Mouse (Mus musculus) heart, postnatal 0 days (tissue): ENCODE measurements around the gene Ttpal. TPM values are rescaled to one million over a fixed set of nuclear protein-coding genes. Genes with fewer than 3 reads are reported as not detected.

ENCODE experiments used
- ATAC-seq: fragments of 200-750 bp; cut with Nextera tagmentation; 2 replicates; pipeline ENCODE4 v1.8.0; 2017; ENCODE audit warnings: low read depth, moderate number of reproducible peaks, moderate library complexity; ENCODE audit not compliant: insufficient read depth
- DNase-seq: peaks from one replicate; pipeline ENCODE4 v3.0.0-alpha.2; 2016; ENCODE audit warnings: low spot score
- H3K27ac ChIP-seq: fragments of 300-500 bp; sonication (generic); 2 replicates; pipeline ENCODE4 v1.5.1; 2014; ENCODE audit warnings: low read depth, mild to moderate bottlenecking
- H3K27me3 ChIP-seq: fragments of 300-500 bp; sonication (generic); 2 replicates; pipeline ENCODE4 v1.6.1; 2014; ENCODE audit warnings: low read length, mixed read lengths; ENCODE audit not compliant: control insufficient read depth, insufficient read depth
- H3K36me3 ChIP-seq: fragments of 300-500 bp; sonication (generic); replicated peaks from 2 replicates; pipeline ENCODE4 v1.6.1; 2014; ENCODE audit warnings: low read length, mixed read lengths; ENCODE audit not compliant: control insufficient read depth, insufficient read depth
- H3K4me1 ChIP-seq: fragments of 300-500 bp; sonication (generic); 2 replicates; pipeline ENCODE4 v1.6.1; 2014; ENCODE audit warnings: antibody characterized with exemption; ENCODE audit not compliant: control insufficient read depth, insufficient read depth
- H3K4me2 ChIP-seq: fragments of 300-500 bp; sonication (generic); 2 replicates; pipeline ENCODE4 v1.6.1; 2014; ENCODE audit warnings: low read depth, mild to moderate bottlenecking, low read length, moderate library complexity
- H3K4me3 ChIP-seq: fragments of 300-500 bp; sonication (generic); 2 replicates; pipeline ENCODE4 v1.5.1; 2014; ENCODE audit warnings: low read depth, low read length
- H3K9ac ChIP-seq: fragments of 300-500 bp; sonication (generic); replicated peaks from 2 replicates; pipeline ENCODE4 v1.6.1; 2014; ENCODE audit warnings: low read depth, low read length, mixed read lengths
- H3K9me3 ChIP-seq: fragments of 300-500 bp; sonication (generic); replicated peaks from 2 replicates; pipeline ENCODE4 v1.6.1; 2016; ENCODE audit warnings: low read length; ENCODE audit not compliant: control insufficient read depth
- CTCF ChIP-seq: IDR thresholded peaks from 2 replicates; pipeline ENCODE4 v1.5.1; 2016; ENCODE audit warnings: antibody characterized with exemption, control low read depth, low read depth
- EP300 ChIP-seq: IDR thresholded peaks from 2 replicates; pipeline ENCODE4 v1.6.1; 2016; ENCODE audit warnings: antibody characterized with exemption, low read depth
- WGBS: fragments of 180-500 bp; shearing (Covaris S2); extraction: QIAGEN DNeasy Blood & Tissue Kit; methylation state at CpG from one replicate; pipeline ENCODE4 v1.1.7; 2014; 5-methylcytosine and 5-hydroxymethylcytosine counted together
- polyA plus RNA-seq: library from polyadenylated mRNA; unstranded; fragments of >200 nt; fragmentation: Nextera tagmentation; extraction: Ambion mirVana; gene quantifications from 2 replicates; pipeline ENCODE4 v1.2.1, GENCODE M21; 2015
- total RNA-seq: library from RNA; depleted of rRNA; stranded (reverse); fragments of >200 nt; gene quantifications from 2 replicates; pipeline ENCODE4 v1.2.3, GENCODE M21; 2014; ENCODE audit warnings: low replicate concordance

The Ttpal gene
- total and polyA plus RNA-seq, 2 experiments from 2014 or later, result 8.8 to 58.3 TPM

DNA sequence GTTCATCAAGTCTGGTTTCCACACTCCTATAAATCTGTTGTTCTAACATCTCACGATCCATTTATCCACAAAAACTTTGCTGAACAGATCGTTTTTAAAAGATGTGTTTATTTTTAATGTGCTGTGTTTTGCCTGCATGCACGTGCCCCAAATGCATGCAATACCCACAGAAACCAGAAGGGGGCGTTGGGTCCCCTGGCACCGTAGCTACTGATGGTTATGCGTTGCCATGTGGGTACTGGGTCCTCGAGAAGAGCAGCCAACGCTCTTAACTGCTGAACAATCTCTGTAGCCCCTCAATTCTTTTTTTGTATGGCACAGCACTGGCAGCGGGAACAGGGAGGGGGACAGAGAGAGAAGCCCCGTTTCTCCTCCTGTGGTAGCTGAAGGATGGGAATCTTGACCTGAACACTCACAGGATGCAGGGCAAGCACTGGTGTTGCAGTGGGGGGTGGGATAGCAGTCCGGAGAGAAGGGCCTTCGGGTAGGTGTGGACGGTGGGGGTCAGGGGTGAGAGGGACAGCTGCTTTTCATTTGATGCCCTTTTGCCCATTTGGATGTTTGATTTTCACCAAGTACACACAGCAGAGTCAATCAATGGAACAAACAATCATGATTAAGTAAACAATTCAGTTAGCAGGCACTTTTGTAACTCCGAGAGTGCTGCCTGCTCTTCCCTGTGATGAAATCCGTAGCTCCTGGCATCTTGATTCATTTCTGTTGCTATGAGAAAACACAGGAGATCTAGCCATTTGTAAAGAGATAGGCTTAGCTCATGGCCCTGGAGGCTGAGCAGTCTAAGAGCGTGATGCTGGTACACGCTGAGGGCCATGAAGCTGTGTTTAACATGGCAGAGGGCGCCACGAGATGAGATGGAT lies 15.5 kb upstream of the Ttpal start:
- no peaks in the 10 kb centered on the region for H3K36me3 ChIP-seq
- H3K27ac ChIP-seq, result no peak overlapping the region
- 55% methylated on average over 19 of the region's 19 CpGs for WGBS
- TF ChIP-seq EP300 (no peak), CTCF (peak; percentile 59)
- H3K4me3 ChIP-seq, result no peak overlapping the region
- no peaks in the 10 kb centered on the region for H3K4me1 ChIP-seq
- H3K4me2 ChIP-seq, result no peak overlapping the region
- no peaks in the 10 kb centered on the region for H3K27me3 ChIP-seq
- ATAC-seq (no peak), DNase-seq (no peak)
- H3K9ac ChIP-seq, result no peak overlapping the region
- H3K9me3 ChIP-seq, result no peaks in the 10 kb centered on the region

DNA sequence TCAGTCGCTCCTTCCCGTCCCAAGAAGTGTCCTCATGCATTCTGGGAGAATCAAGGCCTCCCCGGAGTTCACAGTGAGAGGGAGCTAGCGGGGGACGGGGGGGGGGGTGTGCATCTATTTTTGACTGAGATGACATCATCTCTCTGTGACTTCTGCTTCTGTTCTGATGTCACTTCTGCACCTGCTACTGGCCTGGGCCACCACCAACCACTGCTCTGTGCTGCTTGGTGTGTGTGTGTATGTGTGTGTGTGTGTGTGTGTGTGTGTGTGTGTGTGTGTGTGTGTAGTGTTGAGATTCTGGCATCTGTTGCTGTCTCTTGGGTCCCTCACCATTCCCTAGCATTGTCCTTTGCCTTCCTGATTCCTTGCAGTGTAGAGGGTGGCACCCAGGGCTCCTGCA lies 14.6 kb upstream of the Ttpal start:
- TF ChIP-seq CTCF (no peak), EP300 (no peak)
- Histone ChIP-seq H3K36me3 (no peaks in the 10 kb centered on the region), H3K9ac (no peak overlapping the region), H3K4me3 (no peak overlapping the region), H3K4me1 (no peaks in the 10 kb centered on the region), H3K27me3 (no peaks in the 10 kb centered on the region), H3K27ac (no peak overlapping the region), H3K9me3 (no peaks in the 10 kb centered on the region), H3K4me2 (no peak overlapping the region)
- DNase-seq (no peak), ATAC-seq (peak; percentile 69)
- WGBS, result 25% methylated on average over 5 of the region's 5 CpGs

- 43% methylated on average over 12 of the region's 12 CpGs for WGBS
- H3K4me3 ChIP-seq, result no peak overlapping the region
Observed at GRCm38 (mm10) chr2:163590211-163590610, 11.9 kb upstream of the Ttpal start.

GRCm38 (mm10) chr2:163590996-163591395 lies 11.1 kb upstream of the Ttpal start:
- H3K36me3 ChIP-seq, result no peaks in the 10 kb centered on the region
- no peak overlapping the region for H3K4me2 ChIP-seq
- no peaks in the 10 kb centered on the region for H3K4me1 ChIP-seq
- H3K9me3 ChIP-seq, result no peaks in the 10 kb centered on the region
- no peak for DNase-seq
- TF ChIP-seq CTCF (no peak), EP300 (no peak)
- no peak overlapping the region for H3K4me3 ChIP-seq
- no peak for ATAC-seq
- H3K27me3 ChIP-seq, result no peaks in the 10 kb centered on the region
- 75% methylated on average over 5 of the region's 5 CpGs for WGBS
- H3K27ac ChIP-seq, result no peak overlapping the region
- no peak overlapping the region for H3K9ac ChIP-seq

More at GRCm38 (mm10) chr2:163590211-163590610, 11.9 kb upstream of the Ttpal start:
- Histone ChIP-seq H3K4me2 (no peak overlapping the region), H3K4me1 (no peaks in the 10 kb centered on the region), H3K36me3 (no peaks in the 10 kb centered on the region), H3K27me3 (no peaks in the 10 kb centered on the region), H3K9ac (no peak overlapping the region), H3K9me3 (no peaks in the 10 kb centered on the region), H3K27ac (no peak overlapping the region)
- ATAC-seq (no peak), DNase-seq (no peak)
- TF ChIP-seq CTCF, result no peak
- no peak for TF ChIP-seq EP300

GRCm38 (mm10) chr2:163592084-163592483 lies 10.0 kb upstream of the Ttpal start:
- Histone ChIP-seq H3K9ac (no peak overlapping the region), H3K27ac (no peak overlapping the region), H3K36me3 (no peaks in the 10 kb centered on the region), H3K27me3 (no peaks in the 10 kb centered on the region), H3K4me2 (no peak overlapping the region), H3K9me3 (no peaks in the 10 kb centered on the region), H3K4me3 (no peak overlapping the region), H3K4me1 (0 out of 2 replicates have a peak, but pooled peaks cover 3% of the 10 kb centered on the region)
- DNase-seq, result no peak
- WGBS, result 76% methylated on average over 1 of the region's 1 CpGs
- TF ChIP-seq CTCF (peak; percentile 42), EP300 (no peak)
- no peak for ATAC-seq
